Mouse (Mus musculus) olfactory bulb, adult 2 months (tissue): ENCODE results near the gene Trio. TPM values are rescaled to one million over a fixed set of nuclear protein-coding genes. Genes with fewer than 3 reads are reported as not detected.

Source experiments
- H3K27ac ChIP-seq: fragments of 200-500 bp; 2 replicates; pipeline ENCODE4 v1.5.1; 2012; ENCODE audit warnings: low read depth, low read length; ENCODE audit not compliant: insufficient read depth
- H3K4me1 ChIP-seq: fragments of 200-500 bp; 2 replicates; pipeline ENCODE4 v1.6.1; 2012; ENCODE audit warnings: low read length; ENCODE audit not compliant: control insufficient read depth, insufficient read depth
- H3K4me3 ChIP-seq: fragments of 200-500 bp; 2 replicates; pipeline ENCODE4 v1.5.1; 2012; ENCODE audit warnings: mild to moderate bottlenecking, low read depth, low read length, moderate library complexity; ENCODE audit not compliant: insufficient read depth
- CTCF ChIP-seq: fragments of 200-500 bp; IDR thresholded peaks from 2 replicates; pipeline ENCODE4 v1.5.1; 2012; ENCODE audit warnings: low read depth, mild to moderate bottlenecking, low read length, moderate library complexity; ENCODE audit not compliant: insufficient read depth
- POLR2A ChIP-seq: fragments of 200-500 bp; IDR thresholded peaks from 2 replicates; pipeline ENCODE4 v1.6.1; 2012; ENCODE audit warnings: mild to moderate bottlenecking, low read depth, low read length, moderate library complexity; ENCODE audit not compliant: insufficient read depth
- WGBS: fragments of 180-500 bp; shearing (Covaris S2); methylation state at CpG from one replicate; pipeline ENCODE4 v1.1.7; 2018; 5-methylcytosine and 5-hydroxymethylcytosine counted together
- polyA plus RNA-seq: library from polyadenylated mRNA; stranded (reverse); fragments of >200 nt; gene quantifications from 2 replicates; pipeline ENCODE4 v1.2.4, GENCODE M21; 2012; ENCODE audit warnings: low replicate concordance; ENCODE audit not compliant: missing spikeins, insufficient read depth, insufficient read length

The Trio gene
- polyA plus RNA-seq, 1 experiment, result 76.4 TPM

- WGBS, result 60% methylated on average over 17 of the region's 17 CpGs
- TF ChIP-seq POLR2A, result no peak
- peak; percentile 23; the same call in 1 of the 2 replicates for TF ChIP-seq CTCF
- Histone ChIP-seq H3K4me3 (no peak overlapping the region), H3K4me1 (peaks cover 6% of the 10 kb centered on the region; the same call in 1 of the 2 replicates), H3K27ac (no peak overlapping the region)
Measured at GRCm38 (mm10) chr15:27884347-27885250, 141.0 kb downstream of the Trio start.

- no peak overlapping the region for H3K4me3 ChIP-seq
- peaks cover 6% of the 10 kb centered on the region; the same call in 1 of the 2 replicates for H3K4me1 ChIP-seq
- 31% methylated on average over 3 of the region's 3 CpGs for WGBS
- H3K27ac ChIP-seq, result no peak overlapping the region
- TF ChIP-seq CTCF (no peak), POLR2A (no peak)
Measured at GRCm38 (mm10) chr15:27883881-27884280, 141.8 kb downstream of the Trio start.

- no peak for TF ChIP-seq POLR2A
- no peak for TF ChIP-seq CTCF
- peaks cover 8% of the 10 kb centered on the region; the same call in 1 of the 2 replicates for H3K4me1 ChIP-seq
- no peak overlapping the region for H3K27ac ChIP-seq
- no peak overlapping the region for H3K4me3 ChIP-seq
- WGBS, result 89% methylated on average over 14 of the region's 14 CpGs
Measured at GRCm38 (mm10) chr15:27882898-27883297, 142.8 kb downstream of the Trio start.

- 83% methylated on average over 7 of the region's 7 CpGs for WGBS
- TF ChIP-seq POLR2A (no peak), CTCF (no peak)
- H3K4me1 ChIP-seq, result peaks cover 18% of the 10 kb centered on the region; the same call in 1 of the 2 replicates
Measured at GRCm38 (mm10) chr15:27877831-27878230, 147.8 kb downstream of the Trio start.

GRCm38 (mm10) chr15:27876327-27876726 lies 149.3 kb downstream of the Trio start:
- no peak overlapping the region for H3K4me3 ChIP-seq
- 66% methylated on average over 10 of the region's 10 CpGs for WGBS
- TF ChIP-seq POLR2A (no peak), CTCF (no peak)
- H3K4me1 ChIP-seq, result peaks cover 18% of the 10 kb centered on the region; the same call in 1 of the 2 replicates
- H3K27ac ChIP-seq, result no peak overlapping the region

More at GRCm38 (mm10) chr15:27877831-27878230, 147.8 kb downstream of the Trio start:
- Histone ChIP-seq H3K27ac (no peak overlapping the region), H3K4me3 (no peak overlapping the region)

GRCm38 (mm10) chr15:27875753-27876152 lies 149.9 kb downstream of the Trio start:
- no peak overlapping the region for H3K4me3 ChIP-seq
- TF ChIP-seq POLR2A (no peak), CTCF (no peak)
- H3K27ac ChIP-seq, result no peak overlapping the region
- WGBS, result 93% methylated on average over 9 of the region's 9 CpGs
- H3K4me1 ChIP-seq, result peaks cover 14% of the 10 kb centered on the region; the same call in 1 of the 2 replicates

GRCm38 (mm10) chr15:27873747-27874320 lies 151.8 kb downstream of the Trio start:
- Histone ChIP-seq H3K27ac (no peak overlapping the region), H3K4me1 (peaks cover 12% of the 10 kb centered on the region; the same call in 1 of the 2 replicates), H3K4me3 (no peak overlapping the region)
- TF ChIP-seq CTCF (no peak), POLR2A (no peak)
- 88% methylated on average over 16 of the region's 16 CpGs for WGBS

- WGBS, result 76% methylated on average over 2 of the region's 2 CpGs
- Histone ChIP-seq H3K4me3 (no peak overlapping the region), H3K27ac (no peak overlapping the region), H3K4me1 (peaks cover 6% of the 10 kb centered on the region; the same call in 1 of the 2 replicates)
- TF ChIP-seq POLR2A (no peak), CTCF (no peak)
Measured at GRCm38 (mm10) chr15:27872286-27872685, 153.4 kb downstream of the Trio start.

- H3K4me3 ChIP-seq, result no peak overlapping the region
- TF ChIP-seq POLR2A (no peak), CTCF (no peak)
- H3K4me1 ChIP-seq, result peaks cover 10% of the 10 kb centered on the region
- 91% methylated on average over 10 of the region's 10 CpGs for WGBS
- H3K27ac ChIP-seq, result no peak overlapping the region
Measured at GRCm38 (mm10) chr15:27871708-27872107, 153.9 kb downstream of the Trio start.
